Mouse (Mus musculus) kidney, adult 11 months (tissue): ENCODE measurements at regions not wholly inside any gene's neighbourhood (a gene's known extent, or its start where the extent isn't known, plus 50 kb on each side); places are given as distances from the start of the nearest gene placed in this dataset.
"Not testable (repeated sequence)": the region's sequence is repeated elsewhere in the genome, so short reads cannot be mapped to it uniquely, and the experiment has no call there.

Experiments
- DNase-seq: peaks from one replicate; pipeline ENCODE4 v3.0.0; 2022

- DNase-seq: no peak
These were observed 297.0 kb downstream of the Edem1 start for GRCm38 (mm10) chr6:109125447-109125846.

- DNase-seq: no peak
These were observed 298.8 kb downstream of the Edem1 start for GRCm38 (mm10) chr6:109127203-109127602.

- no peak for DNase-seq
These were observed 317.7 kb downstream of the Edem1 start for GRCm38 (mm10) chr6:109146111-109146510.

- DNase-seq: no peak
These were observed 320.6 kb downstream of the Edem1 start for GRCm38 (mm10) chr6:109149043-109149442.

GRCm38 (mm10) chr6:109150023-109150911, 321.8 kb downstream of the Edem1 start:
- DNase-seq: peak; percentile 8

GRCm38 (mm10) chr6:109150912-109151256, 322.4 kb downstream of the Edem1 start:
- no peak for DNase-seq

GRCm38 (mm10) chr6:109153624-109154023, 325.2 kb downstream of the Edem1 start:
- no peak for DNase-seq

- DNase-seq: no peak
These were observed 331.1 kb downstream of the Edem1 start for GRCm38 (mm10) chr6:109159561-109159960.

GRCm38 (mm10) chr6:109167439-109167838, 339.0 kb downstream of the Edem1 start:
- DNase-seq: no peak

GRCm38 (mm10) chr6:109172104-109172850, 343.8 kb downstream of the Edem1 start:
- DNase-seq: no peak

- DNase-seq: no peak
These were observed 344.6 kb downstream of the Edem1 start for GRCm38 (mm10) chr6:109173015-109173414.

- no peak for DNase-seq
These were observed 348.4 kb downstream of the Edem1 start for GRCm38 (mm10) chr6:109176876-109177275.

GRCm38 (mm10) chr6:109182878-109183277, 354.4 kb downstream of the Edem1 start:
- DNase-seq: no peak

- DNase-seq: not testable (repeated sequence)
These were observed 364.6 kb downstream of the Edem1 start for GRCm38 (mm10) chr6:109193061-109193460.

GRCm38 (mm10) chr6:109193603-109194002, 365.2 kb downstream of the Edem1 start:
- DNase-seq: no peak

GRCm38 (mm10) chr6:109209699-109210098, 381.3 kb downstream of the Edem1 start:
- no peak for DNase-seq

- no peak for DNase-seq
These were observed 401.9 kb downstream of the Edem1 start for GRCm38 (mm10) chr6:109230391-109230790.

GRCm38 (mm10) chr6:109233426-109233825, 405.0 kb downstream of the Edem1 start:
- no peak for DNase-seq

- DNase-seq: no peak
These were observed 417.2 kb downstream of the Edem1 start for GRCm38 (mm10) chr6:109245666-109246065.

- DNase-seq: not testable (repeated sequence)
These were observed 418.1 kb downstream of the Edem1 start for GRCm38 (mm10) chr6:109246510-109246909.
